Mouse (Mus musculus) CD8-positive naive resting alpha-beta T cell, adult 2 months (primary cell): Measurements from ENCODE around the gene Slc25a28.

Experiments used
- DNase-seq, 2 experiments: peaks; one replicate each; pipeline ENCODE4 v3.0.0; 2022; ENCODE audit warnings: low read depth in 2 of 2, low spot score in 2 of 2

Gene Slc25a28

DNA sequence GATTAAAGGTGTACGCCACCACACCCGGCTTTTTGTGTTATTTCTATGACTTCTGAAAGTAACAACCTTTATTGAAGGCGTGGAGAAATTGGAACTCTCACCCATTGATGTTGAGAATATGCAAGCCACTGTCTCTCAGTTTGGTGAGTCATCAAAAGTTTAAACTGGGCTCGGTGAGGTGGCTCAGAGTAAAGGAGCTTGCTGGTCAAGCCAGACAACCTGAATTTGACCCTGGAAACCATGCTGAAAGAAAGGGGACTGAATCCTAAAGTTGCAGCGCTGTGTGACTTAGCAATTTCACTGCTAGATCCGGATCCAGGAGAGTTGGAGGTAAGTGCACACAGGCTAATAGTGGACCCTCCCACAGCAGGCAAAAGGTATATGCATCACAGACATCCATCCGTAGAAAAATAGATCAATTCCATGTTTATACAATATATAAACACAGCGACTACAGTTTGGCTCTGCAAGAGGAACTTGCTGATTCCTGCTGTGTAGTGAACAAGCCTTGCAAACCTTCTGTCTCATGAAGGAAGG lies 3.9 kb upstream of the Slc25a28 start:
- no peak for DNase-seq

DNA sequence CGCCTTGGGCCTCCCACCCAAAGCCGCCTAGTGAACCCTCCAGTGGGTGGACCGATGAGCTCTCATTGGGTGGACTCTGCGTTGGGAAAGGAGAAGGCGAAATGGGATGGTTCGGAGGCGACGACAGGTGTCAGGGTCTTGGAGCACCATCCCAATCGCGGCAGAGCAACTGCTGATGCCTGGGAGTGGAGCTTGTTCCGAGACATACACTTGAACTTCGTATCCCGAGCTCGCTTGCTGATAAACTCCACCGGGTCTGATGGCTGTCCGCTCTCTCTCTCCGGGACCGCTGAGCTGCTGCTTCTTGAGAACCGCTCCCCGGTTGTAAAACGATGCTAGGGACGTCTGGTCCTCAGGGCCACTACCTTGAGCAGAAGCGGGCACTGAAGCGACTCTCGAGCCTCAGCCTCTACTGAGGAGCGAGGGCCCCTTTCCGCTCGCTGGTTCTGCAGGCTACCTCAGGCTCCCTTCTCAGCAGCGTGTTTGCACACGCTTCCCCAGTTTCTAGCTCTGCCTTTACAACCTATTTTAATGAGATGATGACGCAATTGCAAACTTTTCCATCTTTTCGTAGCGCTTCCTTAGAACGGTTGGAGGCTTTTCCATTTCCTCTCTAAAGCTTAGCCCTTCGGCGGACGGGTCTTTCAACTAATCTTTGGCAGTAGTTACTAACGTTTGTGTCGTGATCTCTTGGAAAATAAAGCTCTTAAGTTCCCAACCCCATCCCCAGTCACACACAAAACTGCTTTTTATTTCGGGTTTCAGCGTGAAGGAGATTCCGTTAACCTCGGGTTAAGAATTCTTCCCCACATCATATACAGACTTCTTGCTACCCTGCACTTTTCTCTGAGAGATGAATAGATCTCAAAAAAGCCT lies 1.1 kb upstream of the Slc25a28 start:
- DNase-seq: no peak

DNA sequence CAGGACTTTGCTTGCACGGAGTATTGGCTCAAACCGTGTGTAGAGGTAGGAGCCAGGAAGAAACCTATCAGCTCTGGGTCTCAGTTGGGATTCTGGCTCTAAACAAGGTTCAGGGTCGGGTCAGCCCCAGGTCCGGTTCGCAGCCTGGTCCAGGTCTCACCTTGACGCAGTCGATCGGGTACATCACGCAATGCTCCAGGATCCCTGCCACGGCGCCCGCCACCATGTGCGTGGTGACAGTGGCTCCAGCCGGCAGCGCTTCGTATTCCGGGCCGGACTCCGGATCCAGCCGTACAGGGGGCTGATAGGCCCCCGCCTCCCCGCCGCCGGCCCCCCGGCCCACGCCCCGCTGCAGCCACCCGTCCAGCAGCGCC lies 378 bp downstream of the Slc25a28 start:
- no peak for DNase-seq

DNA sequence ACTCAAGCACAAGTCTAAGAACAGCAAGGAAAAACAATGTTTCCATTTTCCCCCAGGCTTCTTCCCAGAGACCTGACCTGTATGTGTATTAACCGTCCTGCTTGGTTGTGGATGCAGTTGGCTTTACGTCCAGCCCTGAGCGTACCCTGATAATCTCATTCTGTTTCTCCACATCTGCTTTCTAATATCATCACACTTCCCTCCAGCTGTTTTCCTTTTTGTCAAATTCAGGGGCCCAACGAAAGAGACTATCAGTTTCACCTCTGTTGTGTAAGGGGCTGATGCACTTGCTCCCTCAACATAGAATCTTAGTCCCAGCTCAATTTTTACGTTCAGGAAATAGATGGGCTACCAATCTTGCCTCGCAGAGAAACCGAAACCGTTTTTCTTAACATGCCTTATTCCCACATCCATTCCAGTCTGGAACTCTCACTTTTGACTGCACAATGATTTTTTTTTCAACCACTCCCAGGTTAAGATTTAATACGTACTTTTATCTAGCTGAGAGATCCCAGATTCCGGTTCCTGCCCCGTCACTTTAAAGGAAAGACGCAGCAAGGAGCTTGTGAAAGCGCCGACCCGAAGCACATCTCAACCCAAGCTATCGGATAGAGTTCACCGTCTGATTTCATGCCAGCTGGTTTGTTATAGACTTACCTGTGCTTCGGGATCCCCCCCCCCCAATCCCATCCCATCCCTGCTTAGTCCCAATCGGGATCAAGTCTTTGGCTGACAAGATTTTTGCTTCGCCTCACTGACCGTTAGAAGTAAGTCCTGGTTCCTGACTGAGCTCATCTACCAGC lies 967 bp downstream of the Slc25a28 start:
- DNase-seq: peak in 1 of 2 experiments; percentile 21

DNA sequence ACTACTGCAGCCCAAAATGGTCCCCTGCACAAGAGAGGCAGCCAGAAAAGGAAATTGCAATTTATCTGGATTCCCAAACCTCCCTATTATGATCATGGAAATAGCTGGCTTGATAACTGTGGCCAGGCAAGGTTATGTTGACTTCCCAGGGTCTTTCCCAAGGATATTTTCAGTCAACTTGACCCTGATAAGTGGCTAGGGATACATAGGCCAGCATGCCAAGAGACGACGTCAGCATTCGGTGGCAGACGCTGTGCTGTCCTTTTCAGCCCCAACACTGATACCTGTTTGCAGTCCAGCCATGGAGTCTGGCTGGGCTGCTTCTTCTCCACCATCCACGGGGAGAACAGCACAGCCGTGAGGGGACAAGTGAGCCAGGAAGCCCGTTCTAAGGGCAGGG lies 3.6 kb downstream of the Slc25a28 start:
- DNase-seq: no peak

DNA sequence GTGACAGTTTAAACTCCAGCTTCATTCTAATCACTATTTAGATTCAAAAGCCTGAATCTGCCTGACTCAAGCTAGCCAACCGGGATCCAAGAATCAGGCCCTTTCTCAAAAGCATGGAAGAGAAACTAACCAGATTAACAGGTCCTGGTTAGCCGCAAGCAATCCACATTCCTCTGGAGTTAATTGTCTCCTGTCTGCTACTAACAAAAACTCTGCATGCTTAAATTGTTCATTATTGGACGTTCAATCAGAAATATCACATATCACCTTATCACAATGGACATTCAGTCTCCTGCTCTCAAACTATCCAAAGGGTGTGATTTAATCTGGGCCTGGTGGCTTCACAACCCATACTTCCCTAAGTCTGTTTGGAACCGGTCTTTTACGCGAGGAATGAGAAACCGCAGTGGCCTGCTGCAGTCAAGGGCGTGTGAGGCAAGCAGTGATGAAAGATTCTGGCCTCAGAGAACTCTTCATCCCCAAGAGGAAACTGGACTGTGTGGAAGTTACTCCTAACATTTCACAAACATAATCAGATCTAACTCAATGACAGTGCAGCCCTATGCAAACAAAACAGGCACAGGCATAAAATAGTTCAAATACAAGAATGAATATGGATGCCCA lies 5.4 kb downstream of the Slc25a28 start:
- no peak for DNase-seq

DNA sequence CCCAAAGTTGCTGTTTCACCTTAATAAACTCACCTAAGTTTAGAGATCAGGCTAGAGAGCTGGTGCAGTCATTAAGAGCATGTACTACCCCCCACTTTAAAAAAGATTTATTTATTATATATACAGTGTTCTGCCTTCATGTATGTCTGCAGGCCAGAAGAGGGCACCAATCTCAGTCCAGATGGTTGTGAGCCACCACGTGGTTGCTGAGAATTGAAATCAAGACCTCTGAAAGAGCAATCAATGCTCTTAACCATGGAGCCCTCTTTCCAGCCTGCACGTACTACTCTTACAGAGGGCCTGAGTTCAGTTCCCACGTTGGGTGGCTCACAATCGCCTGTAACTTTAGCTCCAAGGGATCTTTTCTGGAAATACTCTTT lies 7.3 kb downstream of the Slc25a28 start:
- peak in 1 of 2 experiments; percentile 21 for DNase-seq

DNA sequence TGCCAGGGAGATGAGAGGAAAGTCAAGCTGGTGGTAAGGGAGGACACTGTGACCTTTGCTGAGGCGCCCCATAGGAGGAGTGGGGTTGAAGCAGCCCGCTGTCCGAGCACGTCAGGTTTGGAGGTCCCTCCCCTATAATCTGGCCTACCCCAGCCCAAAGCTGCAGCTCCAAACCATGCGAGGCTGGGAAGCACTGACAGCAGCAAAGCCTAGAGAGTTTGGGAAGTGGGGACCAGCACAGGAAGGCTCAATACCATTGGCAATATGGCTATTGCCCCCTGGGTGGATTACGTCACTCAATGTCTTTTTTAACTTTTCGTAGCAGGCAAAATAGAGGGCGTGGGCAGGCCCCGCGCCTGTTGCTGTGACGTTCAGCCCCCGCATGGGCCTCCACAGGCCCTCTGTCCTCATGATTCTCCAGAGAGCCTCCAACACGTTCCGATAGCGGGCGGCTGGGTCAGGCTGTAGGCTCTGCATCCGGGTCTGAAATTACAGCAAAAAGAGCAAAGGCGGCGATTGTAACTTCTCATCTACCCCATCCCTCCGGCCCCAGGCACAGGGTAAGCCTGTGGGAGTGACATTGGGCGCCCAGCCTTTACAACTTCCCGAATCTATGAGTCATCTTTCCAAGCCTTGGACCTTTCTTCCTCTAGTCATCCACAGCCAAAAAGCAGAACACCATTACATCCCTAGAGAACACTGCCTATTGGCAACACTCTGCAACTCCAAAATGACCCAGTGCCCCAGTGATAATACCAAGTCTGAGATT lies 7.8 kb downstream of the Slc25a28 start:
- DNase-seq: no peak

DNA sequence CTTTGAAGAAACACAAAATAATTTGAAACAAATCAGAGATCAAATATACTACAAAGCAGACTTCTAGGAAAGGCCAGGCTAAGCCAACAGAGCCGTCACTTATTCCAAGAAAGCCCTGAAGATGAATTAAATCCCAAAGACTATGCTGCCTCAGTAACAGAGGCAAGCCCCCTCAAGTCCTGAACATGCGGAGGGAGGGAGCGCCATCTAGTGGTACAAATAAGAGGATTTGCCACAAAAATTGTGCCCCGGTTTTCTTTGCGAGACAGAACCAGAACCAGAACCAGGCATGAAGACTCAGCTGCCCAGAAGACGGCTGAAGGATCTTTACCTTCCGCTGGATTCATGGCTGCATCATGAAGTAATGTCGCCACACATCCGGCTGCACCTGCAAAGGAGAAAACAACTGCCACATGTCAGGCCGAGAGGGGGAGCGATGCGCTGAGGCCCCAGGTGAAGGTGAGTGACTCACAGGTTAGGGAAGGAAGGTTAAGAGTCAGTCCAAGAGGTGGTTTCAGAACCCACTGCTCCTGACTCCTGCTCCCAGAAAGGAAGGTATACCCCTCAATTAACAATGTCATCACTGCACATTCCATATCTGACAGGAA lies 9.1 kb downstream of the Slc25a28 start:
- DNase-seq: peak; percentile 37 to 44

DNA sequence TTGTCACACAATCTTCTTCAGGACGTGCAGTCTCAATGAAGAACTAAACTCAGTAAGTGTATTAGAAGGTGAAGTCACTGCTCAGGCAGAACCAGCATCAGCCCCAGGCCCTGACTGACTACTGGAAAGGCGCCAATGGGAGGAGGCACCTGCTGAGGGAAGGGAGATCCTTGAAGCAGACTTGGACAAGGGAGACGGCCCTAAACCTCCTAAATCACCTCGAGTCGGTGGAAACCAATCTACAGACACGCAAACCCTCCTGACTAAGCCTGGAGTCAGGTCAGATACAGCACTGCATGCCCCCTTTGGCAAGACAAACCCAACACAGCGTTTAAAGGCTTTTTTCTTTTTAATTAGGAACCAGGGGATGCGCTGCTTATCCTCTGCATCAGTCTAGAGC lies 11.2 kb downstream of the Slc25a28 start:
- DNase-seq: no peak

DNA sequence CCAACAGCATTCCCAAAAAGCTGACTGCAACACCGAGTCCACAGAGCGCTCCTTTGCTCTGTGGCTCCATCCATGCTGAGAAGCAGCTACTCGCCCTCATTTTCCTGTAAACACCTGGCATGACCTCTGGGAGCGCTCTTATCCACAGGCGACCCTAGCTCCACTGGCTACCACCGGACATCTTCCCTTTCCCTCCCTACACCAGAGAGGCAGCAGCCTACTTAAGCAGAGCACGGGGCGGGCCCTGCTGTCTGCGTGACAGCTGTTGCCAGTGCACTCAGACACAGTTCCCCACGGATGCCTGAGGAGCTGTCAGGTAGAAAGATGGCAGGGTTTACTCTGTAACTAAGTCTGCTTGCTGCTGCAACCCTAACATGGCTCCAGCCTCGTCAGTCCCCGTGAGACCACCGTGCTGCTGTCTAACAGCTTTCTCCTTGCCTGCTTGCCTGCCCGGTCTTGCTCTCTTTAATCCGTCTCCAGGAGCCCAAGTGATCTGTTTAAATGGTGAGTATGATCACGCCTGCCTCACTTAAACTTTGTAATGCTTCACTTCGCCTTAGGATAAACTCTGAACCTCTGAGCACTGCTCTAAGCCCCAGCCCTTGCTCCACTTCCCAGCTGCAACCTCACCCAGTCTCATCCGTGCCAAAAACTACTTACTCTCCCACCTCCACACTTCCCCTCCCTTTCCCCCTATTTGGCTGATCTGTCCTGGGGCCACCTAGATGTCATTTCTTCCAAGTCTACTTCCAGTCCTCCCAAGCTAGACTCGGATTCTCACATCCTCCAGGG lies 12.3 kb downstream of the Slc25a28 start:
- DNase-seq: no peak

DNA sequence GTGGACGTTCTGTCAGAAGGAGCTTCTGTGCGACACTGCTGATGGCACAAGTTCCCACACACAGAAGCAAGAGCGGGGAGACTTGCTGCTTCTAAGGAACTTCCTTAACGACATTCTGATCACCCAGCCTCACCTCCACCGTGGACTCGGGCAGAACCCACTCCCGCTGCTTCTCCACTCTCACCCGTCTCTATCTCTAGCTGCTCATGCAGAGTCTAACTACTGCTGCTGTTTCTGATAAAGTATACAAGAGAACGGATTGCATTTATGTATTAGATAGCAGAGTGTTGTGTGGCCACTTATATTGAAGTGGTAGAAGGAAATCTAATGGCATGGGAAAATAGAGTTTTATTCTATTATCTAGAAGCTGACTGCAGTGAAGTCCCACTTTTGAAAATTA lies 13.9 kb downstream of the Slc25a28 start:
- no peak for DNase-seq

DNA sequence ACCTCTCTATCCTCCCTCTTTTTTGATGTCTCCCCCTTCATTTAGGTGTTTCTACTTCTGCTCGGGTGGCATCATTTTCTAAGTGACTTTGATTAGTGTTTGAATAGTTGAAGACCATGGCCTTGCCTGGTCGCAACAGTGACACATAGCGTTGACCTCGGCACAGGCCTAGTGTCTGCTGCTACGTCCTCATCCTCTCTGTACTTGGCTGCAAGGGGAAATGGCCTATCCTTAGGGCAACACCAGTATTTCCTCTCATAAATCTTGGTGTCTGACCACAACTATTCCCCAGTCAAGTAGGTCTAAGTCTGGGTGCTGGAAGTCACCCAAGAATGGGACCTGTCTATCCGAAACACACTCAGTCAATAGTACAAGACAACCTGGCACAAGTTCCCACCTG lies 15.0 kb downstream of the Slc25a28 start:
- no peak for DNase-seq

DNA sequence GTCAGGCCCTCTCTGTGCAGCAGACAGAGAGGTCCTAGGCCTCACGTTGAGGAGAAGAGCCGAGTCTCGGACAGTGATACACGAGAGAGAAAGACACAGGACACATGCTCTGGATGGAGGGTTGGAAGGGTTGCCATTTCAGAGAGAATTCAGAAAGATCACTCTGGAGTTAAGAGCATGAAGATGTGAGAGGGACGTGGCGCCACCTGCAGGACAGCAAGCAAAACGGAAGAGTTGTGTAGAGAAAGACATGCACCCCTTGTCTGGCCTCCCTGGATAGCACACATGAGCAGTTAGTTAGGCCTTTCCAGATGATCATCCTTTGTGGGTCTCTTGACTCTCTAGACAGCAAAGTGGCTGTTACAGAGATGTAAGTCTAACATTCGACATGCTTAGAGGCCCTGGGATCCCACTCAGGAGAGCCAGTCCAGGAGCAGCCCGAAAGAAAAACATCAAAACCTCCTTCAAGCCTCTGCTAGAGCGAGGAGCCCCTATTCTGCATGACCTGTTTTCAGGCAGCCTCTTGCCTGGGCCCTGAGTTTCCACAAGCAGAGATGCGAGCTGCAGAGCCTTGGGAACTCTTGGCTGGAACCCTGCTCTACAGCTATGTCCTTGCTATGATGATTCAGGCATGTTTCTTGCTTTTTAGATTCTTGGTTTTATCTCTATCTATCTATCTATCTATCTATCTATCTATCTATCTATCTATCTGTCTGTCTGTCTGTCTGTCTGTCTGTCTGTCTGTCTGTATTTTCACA lies 18.8 kb downstream of the Slc25a28 start:
- peak; percentile 13 to 51 for DNase-seq

DNA sequence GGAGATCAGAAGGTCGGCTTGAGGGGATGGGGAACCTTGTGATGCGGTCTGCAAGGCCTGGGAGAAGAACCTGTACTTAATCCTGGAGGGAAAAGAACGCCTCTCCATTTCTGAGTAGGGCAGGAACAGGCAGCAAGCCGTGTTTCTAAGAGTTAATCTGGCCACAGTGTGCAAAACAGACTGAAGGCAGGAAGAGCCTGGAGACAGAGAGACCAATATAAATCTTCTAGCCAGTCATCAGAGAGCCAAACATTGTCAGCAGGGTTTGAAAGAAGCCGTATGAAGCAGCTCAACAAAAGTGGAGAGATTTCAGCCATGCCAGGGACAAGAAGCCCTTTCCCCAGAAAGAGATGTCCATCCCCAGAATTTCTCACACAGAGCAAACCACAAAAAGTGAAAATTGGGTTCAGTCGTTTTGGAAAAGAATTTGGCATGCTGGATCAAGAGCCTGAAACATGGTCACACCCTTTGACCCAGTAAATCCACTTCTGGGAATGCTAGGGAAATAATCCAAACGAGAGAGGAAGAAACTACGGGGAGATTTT lies 23.4 kb downstream of the Slc25a28 start:
- DNase-seq: no peak

DNA sequence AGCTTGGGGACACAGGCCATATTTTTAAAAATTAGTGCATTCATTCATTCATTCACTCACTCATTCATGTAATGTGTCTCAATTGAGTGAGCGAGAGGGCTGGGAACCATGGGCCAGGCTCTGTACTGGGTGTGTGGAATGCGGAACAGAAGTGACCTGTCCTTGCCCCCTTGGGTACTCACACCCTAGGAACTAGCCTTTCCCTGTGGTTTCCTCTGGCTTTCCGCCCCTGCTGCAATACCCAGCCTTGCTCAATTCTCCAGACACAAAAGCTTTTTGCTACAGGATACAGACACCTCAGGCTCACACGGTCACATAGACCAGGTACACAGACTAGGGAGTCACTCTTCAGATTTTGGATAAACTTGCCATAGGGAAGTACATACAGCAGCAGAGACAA lies 26.3 kb downstream of the Slc25a28 start:
- DNase-seq: no peak

DNA sequence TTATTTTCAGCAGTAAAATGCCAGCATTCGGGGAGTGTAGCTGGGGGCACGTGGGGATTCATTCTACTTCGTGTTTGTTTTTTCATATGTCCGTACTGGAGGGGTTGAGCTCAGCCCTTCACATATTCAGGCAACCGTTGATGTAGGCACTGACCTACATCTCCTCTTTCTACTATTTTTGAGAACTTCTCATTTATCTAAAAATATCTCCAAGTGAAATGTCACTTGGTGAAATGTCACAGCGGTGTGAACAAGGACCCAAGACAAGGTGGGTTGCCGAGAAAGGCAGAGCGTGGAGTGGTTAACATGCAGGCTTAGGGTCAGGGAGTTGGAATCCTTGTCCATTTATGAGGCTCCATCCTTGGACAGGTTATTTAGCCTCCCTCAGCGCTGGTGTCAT lies 27.4 kb downstream of the Slc25a28 start:
- no peak for DNase-seq

DNA sequence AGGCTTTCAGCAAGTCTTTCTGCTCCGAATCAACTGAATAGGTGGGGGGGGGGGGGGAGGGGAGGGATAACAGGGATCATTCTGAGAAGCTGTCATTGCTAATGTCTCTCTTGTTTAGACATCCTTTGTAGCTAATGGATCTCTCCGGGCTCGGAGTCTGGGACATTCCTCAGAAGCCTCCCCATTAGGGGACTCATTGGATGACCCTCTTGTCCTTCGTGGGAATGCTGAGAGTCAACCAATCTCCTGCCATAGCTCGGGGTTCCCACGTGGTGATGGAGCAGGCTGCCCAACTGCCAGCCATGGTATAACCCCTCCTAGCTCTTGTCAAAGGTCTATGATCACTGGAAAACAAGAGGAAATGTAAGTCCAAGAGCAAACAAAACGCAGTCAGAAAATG lies 27.8 kb downstream of the Slc25a28 start:
- no peak for DNase-seq

DNA sequence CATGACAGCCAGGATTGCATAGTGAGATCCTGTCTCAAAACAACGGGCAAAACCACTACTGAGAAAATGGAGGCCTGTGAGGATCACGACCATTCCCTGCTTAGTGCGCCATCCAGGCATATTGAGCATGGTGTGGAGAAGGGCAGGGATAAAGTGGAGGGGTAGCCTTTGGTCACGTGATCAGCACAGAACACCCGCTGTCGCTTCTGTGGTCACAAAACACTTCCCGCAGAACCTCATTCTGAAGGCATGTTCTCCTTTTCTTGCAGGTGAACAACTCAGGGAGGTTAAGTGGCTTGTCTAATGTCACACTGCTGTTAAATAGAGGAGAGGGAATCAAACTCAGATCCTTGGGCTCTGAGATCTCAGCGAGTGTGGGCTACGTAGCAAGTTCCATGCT lies 29.2 kb downstream of the Slc25a28 start:
- no peak for DNase-seq
